Mouse (Mus musculus): ENCODE results near the gene Trappc1.
"Not testable (repeated sequence)": the region's sequence is repeated elsewhere in the genome, so short reads cannot be mapped to it uniquely, and the experiment has no call there.

Trappc1 gene

GRCm38 (mm10) chr11:69323667-69324111 is at the start of gene Trappc1, which contains the start of gene Cntrob:
Gene Trappc1 (plus strand): TSS chr11:69323980.
Gene Cntrob (minus strand): TSS chr11:69323775.
- peak; percentile 99 for DNase-seq (ENCODE audit: low spot score)

- no peak for DNase-seq (ENCODE audit: low spot score)
These were observed 48.1 kb upstream of the Trappc1 start for GRCm38 (mm10) chr11:69275650-69276049.

GRCm38 (mm10) chr11:69276081-69276480 is 47.7 kb upstream of the Trappc1 start:
- no peak for DNase-seq (ENCODE audit: low spot score)

GRCm38 (mm10) chr11:69277267-69277666 is 46.5 kb upstream of the Trappc1 start:
- DNase-seq (ENCODE audit: low spot score): no peak

- DNase-seq (ENCODE audit: low spot score): no peak
These were observed 32.7 kb upstream of the Trappc1 start for GRCm38 (mm10) chr11:69291111-69291510.

- DNase-seq (ENCODE audit: low spot score): no peak
These were observed 28.5 kb upstream of the Trappc1 start for GRCm38 (mm10) chr11:69295286-69295685.

- no peak for DNase-seq (ENCODE audit: low spot score)
These were observed 26.0 kb upstream of the Trappc1 start for GRCm38 (mm10) chr11:69297799-69298198.

GRCm38 (mm10) chr11:69298231-69298630 is 25.5 kb upstream of the Trappc1 start:
- DNase-seq (ENCODE audit: low spot score): no peak

- DNase-seq (ENCODE audit: low spot score): no peak
These were observed 21.0 kb upstream of the Trappc1 start for GRCm38 (mm10) chr11:69302817-69303216.

GRCm38 (mm10) chr11:69305291-69305690 is 18.5 kb upstream of the Trappc1 start:
- DNase-seq (ENCODE audit: low spot score): no peak

GRCm38 (mm10) chr11:69306039-69306438 is 17.7 kb upstream of the Trappc1 start:
- no peak for DNase-seq (ENCODE audit: low spot score)

GRCm38 (mm10) chr11:69311266-69311665 is 12.5 kb upstream of the Trappc1 start:
- no peak for DNase-seq (ENCODE audit: low spot score)

- DNase-seq (ENCODE audit: low spot score): no peak
These were observed 7.4 kb upstream of the Trappc1 start for GRCm38 (mm10) chr11:69316361-69316760.

- not testable (repeated sequence) for DNase-seq (ENCODE audit: low spot score)
These were observed 5.8 kb upstream of the Trappc1 start for GRCm38 (mm10) chr11:69318000-69318399.

GRCm38 (mm10) chr11:69321580-69321979 is 2.2 kb upstream of the Trappc1 start:
- no peak for DNase-seq (ENCODE audit: low spot score)

- DNase-seq (ENCODE audit: low spot score): no peak
These were observed 1.8 kb upstream of the Trappc1 start for GRCm38 (mm10) chr11:69322010-69322409.

GRCm38 (mm10) chr11:69322693-69323471 is 898 bp upstream of the Trappc1 start:
- DNase-seq (ENCODE audit: low spot score): no peak

- no peak for DNase-seq (ENCODE audit: low spot score)
These were observed 969 bp downstream of the Trappc1 start for GRCm38 (mm10) chr11:69324749-69325148.

- peak; percentile 90 for DNase-seq (ENCODE audit: low spot score)
These were observed 2.0 kb downstream of the Trappc1 start, which contains the start of gene Kcnab3 for GRCm38 (mm10) chr11:69325628-69326407. Gene Kcnab3 (plus strand): TSS chr11:69326258.

GRCm38 (mm10) chr11:69326408-69327156 is 2.8 kb downstream of the Trappc1 start:
- DNase-seq (ENCODE audit: low spot score): peak; percentile 73

GRCm38 (mm10) chr11:69327157-69327442 is 3.3 kb downstream of the Trappc1 start:
- no peak for DNase-seq (ENCODE audit: low spot score)

- no peak for DNase-seq (ENCODE audit: low spot score)
These were observed 3.9 kb downstream of the Trappc1 start for GRCm38 (mm10) chr11:69327648-69328047.

Measured in testis, postnatal 10 days (tissue).